Mouse (Mus musculus): ENCODE measurements at regions not wholly inside any gene's neighbourhood (a gene's known extent, or its start where the extent isn't known, plus 50 kb on each side); places are given as distances from the start of the nearest gene placed in this dataset.
A peak's percentile ranks its signal among the peaks of the same experiment; 100 is the strongest.

- Histone ChIP-seq H3K9me3 (replicated peaks; ENCODE audit: low read length) (no peaks in the 10 kb centered on the region), H3K4me2 (ENCODE audit: insufficient read depth, low read depth, poor library complexity, severe bottlenecking) (no peak overlapping the region; the same call in 1 of the 2 replicates), H3K4me1 (ENCODE audit: control insufficient read depth in 1 of 2, insufficient read depth in 2 of 2) (no peaks in the 10 kb centered on the region), H3K4me3 (replicated peaks in 1 of 3; ENCODE audit: low read depth in 2 of 3, low read length in 2 of 3, poor library complexity in 1 of 3) (no peak overlapping the region), H3K36me3 (replicated peaks in 1 of 2; ENCODE audit: control insufficient read depth in 1 of 2, insufficient read depth in 1 of 2, low read length in 1 of 2) (no peaks in the 10 kb centered on the region), H3K27ac (ENCODE audit: insufficient read depth, low read depth) (no peak overlapping the region), H3K79me2 (replicated peaks; ENCODE audit: control insufficient read depth, extremely low read depth, insufficient read depth, poor library complexity, severe bottlenecking) (no peaks in the 10 kb centered on the region), H3K27me3 (replicated peaks) (peaks cover 78% of the 10 kb centered on the region), H3K9ac (ENCODE audit: insufficient read depth, low read depth) (no peak overlapping the region)
- dilution Hi-C loops (cut with MboI; ENCODE audit: extremely low pct_ligation_motif_present, extremely low pct_unique_long_range_greater_than_20kb, low sequenced_read_pairs), result no loop called here
- no peak for DNase-seq (ENCODE audit: extremely low read depth)
- TF ChIP-seq MAFK (IDR thresholded peaks at IDR 0.05; ENCODE audit: insufficient replicate concordance, low read length) (0 out of 2 replicates have a peak, but pooled peaks have one; percentile 24), MXI1 (IDR thresholded peaks at IDR 0.05; ENCODE audit: low read depth, low read length) (no peak)
- in situ Hi-C loops (cut with MboI; ENCODE audit: low pct_ligation_motif_present, low pct_unique_long_range_greater_than_20kb, low sequenced_read_pairs), result no loop called here
These were observed 104.6 kb upstream of the Ret start for GRCm38 (mm10) chr6:118301880-118302782.

GRCm38 (mm10) chr6:118300781-118301180, 103.3 kb upstream of the Ret start:
- TF ChIP-seq CHD2 (IDR thresholded peaks at IDR 0.05; ENCODE audit: low read length) (no peak), ZMIZ1 (IDR thresholded peaks at IDR 0.05; ENCODE audit: low read depth, low read length) (no peak), IRF4 (IDR thresholded peaks at IDR 0.05; ENCODE audit: low read depth, low read length) (no peak), POLR2AphosphoS2 (IDR thresholded peaks at IDR 0.05; ENCODE audit: low read depth, low read length) (no peak), MAZ (IDR thresholded peaks at IDR 0.05; ENCODE audit: low read depth, low read length) (no peak), MAX (IDR thresholded peaks at IDR 0.05; ENCODE audit: low read length) (no peak), MAFK (IDR thresholded peaks at IDR 0.05; ENCODE audit: insufficient replicate concordance, low read length) (no peak), USF1 (IDR thresholded peaks at IDR 0.05; ENCODE audit: low read depth, low read length) (no peak), ZNF384 (IDR thresholded peaks at IDR 0.05; ENCODE audit: low read depth, low read length) (no peak)
- Histone ChIP-seq H3K9me3 (replicated peaks; ENCODE audit: low read length) (no peaks in the 10 kb centered on the region), H3K79me2 (replicated peaks; ENCODE audit: control insufficient read depth, extremely low read depth, insufficient read depth, poor library complexity, severe bottlenecking) (no peaks in the 10 kb centered on the region), H3K27me3 (replicated peaks) (peaks cover 79% of the 10 kb centered on the region), H3K4me2 (ENCODE audit: insufficient read depth, low read depth, poor library complexity, severe bottlenecking) (no peak overlapping the region), H3K27ac (ENCODE audit: insufficient read depth, low read depth) (no peak overlapping the region), H3K4me1 (ENCODE audit: control insufficient read depth in 1 of 2, insufficient read depth in 2 of 2) (no peaks in the 10 kb centered on the region), H3K4me3 (replicated peaks in 1 of 3; ENCODE audit: low read depth in 2 of 3, low read length in 2 of 3, poor library complexity in 1 of 3) (no peak overlapping the region), H3K36me3 (replicated peaks in 1 of 2; ENCODE audit: control insufficient read depth in 1 of 2, insufficient read depth in 1 of 2, low read length in 1 of 2) (no peaks in the 10 kb centered on the region), H3K9ac (ENCODE audit: insufficient read depth, low read depth) (no peak overlapping the region)
- in situ Hi-C loops (cut with MboI; ENCODE audit: low pct_ligation_motif_present, low pct_unique_long_range_greater_than_20kb, low sequenced_read_pairs) (no loop called here), dilution Hi-C loops (cut with MboI; ENCODE audit: extremely low pct_ligation_motif_present, extremely low pct_unique_long_range_greater_than_20kb, low sequenced_read_pairs) (no loop called here)
- DNase-seq (ENCODE audit: extremely low read depth), result no peak

GRCm38 (mm10) chr6:118297576-118297975, 100.1 kb upstream of the Ret start:
- dilution Hi-C loops (cut with MboI; ENCODE audit: extremely low pct_ligation_motif_present, extremely low pct_unique_long_range_greater_than_20kb, low sequenced_read_pairs), result no loop called here

More at GRCm38 (mm10) chr6:118297576-118297975, 100.1 kb upstream of the Ret start:
- in situ Hi-C loops (cut with MboI; ENCODE audit: low pct_ligation_motif_present, low pct_unique_long_range_greater_than_20kb, low sequenced_read_pairs), result no loop called here
- no peaks in the 10 kb centered on the region for H3K4me1 ChIP-seq (ENCODE audit: control insufficient read depth in 1 of 2, insufficient read depth in 2 of 2)
- H3K4me3 ChIP-seq (replicated peaks in 1 of 3; ENCODE audit: low read depth in 2 of 3, low read length in 2 of 3, poor library complexity in 1 of 3), result no peak overlapping the region
- TF ChIP-seq POLR2A (IDR thresholded peaks at IDR 0.05; ENCODE audit: low read depth, low read length) (no peak), ZKSCAN1 (IDR thresholded peaks at IDR 0.05; ENCODE audit: borderline replicate concordance, low read depth, low read length) (no peak)
- no peak overlapping the region for H3K27ac ChIP-seq (ENCODE audit: insufficient read depth, low read depth)
- H3K79me2 ChIP-seq (replicated peaks; ENCODE audit: control insufficient read depth, extremely low read depth, insufficient read depth, poor library complexity, severe bottlenecking), result no peaks in the 10 kb centered on the region
- no peak overlapping the region for H3K4me2 ChIP-seq (ENCODE audit: insufficient read depth, low read depth, poor library complexity, severe bottlenecking)
- H3K9ac ChIP-seq (ENCODE audit: insufficient read depth, low read depth), result no peak overlapping the region
- no peaks in the 10 kb centered on the region for H3K36me3 ChIP-seq (replicated peaks in 1 of 2; ENCODE audit: control insufficient read depth in 1 of 2, insufficient read depth in 1 of 2, low read length in 1 of 2)
- DNase-seq (ENCODE audit: extremely low read depth), result no peak
- H3K9me3 ChIP-seq (replicated peaks; ENCODE audit: low read length), result no peaks in the 10 kb centered on the region
- H3K27me3 ChIP-seq (replicated peaks), result peaks cover 85% of the 10 kb centered on the region
